Mouse (Mus musculus): ENCODE measurements around the gene Spire2.
"Not testable (repeated sequence)": the region's sequence is repeated elsewhere in the genome, so short reads cannot be mapped to it uniquely, and the experiment has no call there.

Spire2 gene

GRCm38 (mm10) chr8:123381711-123382110 lies 49.2 kb downstream of the Spire2 start:
- in situ Hi-C loops (cut with MboI, MseI), result no loop called here

- in situ Hi-C loops (cut with MboI, MseI), result no loop called here
These were observed 50.0 kb downstream of the Spire2 start for GRCm38 (mm10) chr8:123382516-123382915.

DNA sequence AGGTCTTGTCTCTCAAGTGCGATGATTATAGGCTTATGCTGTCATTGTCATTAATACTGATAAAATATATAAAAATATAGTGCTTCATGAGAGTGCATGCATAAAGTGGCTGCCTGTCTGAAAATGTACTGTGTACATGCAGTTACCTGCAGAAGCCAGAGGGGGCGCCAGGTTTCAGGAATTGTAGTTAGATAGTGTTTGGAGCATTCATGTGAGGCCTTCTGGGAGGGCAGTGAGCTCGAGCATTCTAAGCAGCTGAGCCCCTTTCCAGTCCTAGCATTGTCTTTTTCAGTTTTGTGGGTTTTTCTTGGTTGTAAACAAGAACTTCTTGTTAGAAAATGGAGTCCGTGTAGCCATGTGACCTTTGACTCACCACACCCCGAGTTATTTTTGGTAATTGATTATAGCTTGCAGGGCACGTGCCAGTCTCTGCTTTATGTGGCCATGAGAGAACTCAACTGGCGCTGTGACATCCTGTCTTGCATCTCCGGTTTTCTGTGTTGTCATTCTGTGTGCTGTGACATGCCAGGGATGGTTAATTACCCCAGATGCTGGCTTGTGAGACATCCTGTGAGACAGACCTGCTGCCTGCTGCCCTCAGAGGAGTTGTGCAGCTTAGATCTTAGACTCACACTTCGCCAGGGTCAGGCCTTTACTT lies 52.5 kb downstream of the Spire2 start:
- in situ Hi-C loops (cut with MboI, MseI), result no loop called here

DNA sequence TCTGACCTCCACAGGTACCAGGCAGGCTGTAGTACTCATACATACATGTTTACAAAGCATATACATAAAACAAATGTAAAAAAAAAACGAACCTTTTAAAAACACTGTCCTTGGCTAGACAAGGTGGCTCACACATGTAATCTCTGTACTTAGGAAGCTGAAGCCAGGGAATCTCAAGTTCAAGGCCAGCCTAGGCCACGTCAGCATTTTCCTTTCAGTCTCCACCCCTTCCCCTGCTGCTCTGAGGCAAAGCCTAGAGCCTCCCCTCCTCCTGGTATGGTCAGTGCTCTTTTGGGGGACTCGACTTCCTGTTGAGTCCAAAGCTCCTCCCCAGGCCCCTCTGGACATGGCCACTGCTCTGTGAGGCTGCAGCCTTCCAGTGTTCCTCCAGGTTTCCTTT lies 54.5 kb downstream of the Spire2 start:
- in situ Hi-C loops (cut with MboI, MseI), result no loop called here

DNA sequence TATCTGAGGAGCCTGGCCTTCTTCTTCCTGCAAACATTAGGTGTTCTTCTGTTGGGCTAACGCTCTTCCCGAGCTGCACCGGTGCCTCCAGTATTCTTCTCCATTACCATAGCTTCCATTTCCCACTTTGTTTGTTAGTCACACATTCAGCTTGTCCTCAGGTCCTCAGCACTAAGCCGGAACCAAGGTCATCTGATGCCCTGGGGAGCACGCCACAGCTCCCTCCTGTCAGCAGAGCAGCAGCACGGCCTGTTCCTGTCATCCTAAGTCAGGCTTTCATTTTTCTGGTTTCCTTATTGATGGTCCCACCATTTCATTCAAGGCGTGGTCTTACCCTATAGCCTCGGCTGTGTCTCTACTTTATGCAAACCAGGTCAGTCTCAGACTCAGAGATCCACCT lies 55.3 kb downstream of the Spire2 start:
- in situ Hi-C loops (cut with MboI, MseI), result no loop called here

DNA sequence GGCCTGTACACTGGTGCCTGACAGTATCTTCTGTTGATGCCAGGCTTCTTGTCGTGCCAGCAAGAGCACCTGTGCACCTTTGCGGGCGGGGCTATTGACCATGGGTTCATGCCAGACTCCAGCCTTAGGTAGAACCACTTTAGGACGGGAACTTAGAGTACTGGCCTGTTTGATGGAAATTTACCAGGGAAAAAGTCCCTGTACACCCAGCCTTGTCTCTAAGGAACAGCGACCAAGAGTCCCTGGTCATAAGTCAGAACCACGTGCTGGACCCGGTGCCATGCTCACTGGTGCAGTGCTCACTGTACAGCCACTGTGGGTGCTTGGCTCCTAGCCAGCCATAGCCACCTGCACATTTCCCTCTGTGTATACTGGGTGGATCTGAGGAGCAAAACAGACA lies 56.5 kb downstream of the Spire2 start:
- in situ Hi-C loops (cut with MboI, MseI), result no loop called here

DNA sequence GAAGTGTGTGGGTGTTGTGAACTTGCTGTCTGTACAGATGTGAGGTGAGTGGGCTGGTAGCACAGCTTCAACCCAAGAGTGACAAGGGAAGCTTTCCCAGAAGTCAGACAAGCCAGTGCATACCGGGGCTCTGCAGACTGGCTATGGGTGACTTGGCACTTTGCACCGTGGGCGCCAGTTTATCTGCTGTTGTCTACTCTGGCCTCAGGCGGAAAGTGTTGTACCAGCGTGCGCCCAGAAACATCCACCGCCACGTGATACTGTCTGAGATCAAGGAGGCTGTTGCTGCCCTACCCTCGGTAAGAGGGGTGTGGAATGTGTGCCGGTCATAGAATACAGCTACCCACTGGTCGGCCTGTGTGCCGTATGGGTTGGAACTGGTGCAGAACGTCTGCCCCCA lies 65.8 kb downstream of the Spire2 start:
- in situ Hi-C loops (cut with MboI, MseI), result no loop called here

- in situ Hi-C loops (cut with MboI, MseI), result no loop called here
These were observed 69.4 kb downstream of the Spire2 start for GRCm38 (mm10) chr8:123401936-123402335.

GRCm38 (mm10) chr8:123402730-123403326 lies 70.3 kb downstream of the Spire2 start:
- in situ Hi-C loops (cut with MboI, MseI), result no loop called here

- in situ Hi-C loops (cut with MboI, MseI), result no loop called here
These were observed 72.0 kb downstream of the Spire2 start for GRCm38 (mm10) chr8:123404521-123404920.

- in situ Hi-C loops (cut with MboI, MseI), result no loop called here
These were observed 74.3 kb downstream of the Spire2 start, which contains the start of gene Mc1r for GRCm38 (mm10) chr8:123406786-123407185. Gene Mc1r (plus strand): TSS chr8:123407107.

- in situ Hi-C loops (cut with MboI, MseI), result no loop called here
These were observed 75.1 kb downstream of the Spire2 start for GRCm38 (mm10) chr8:123407612-123408011.

DNA sequence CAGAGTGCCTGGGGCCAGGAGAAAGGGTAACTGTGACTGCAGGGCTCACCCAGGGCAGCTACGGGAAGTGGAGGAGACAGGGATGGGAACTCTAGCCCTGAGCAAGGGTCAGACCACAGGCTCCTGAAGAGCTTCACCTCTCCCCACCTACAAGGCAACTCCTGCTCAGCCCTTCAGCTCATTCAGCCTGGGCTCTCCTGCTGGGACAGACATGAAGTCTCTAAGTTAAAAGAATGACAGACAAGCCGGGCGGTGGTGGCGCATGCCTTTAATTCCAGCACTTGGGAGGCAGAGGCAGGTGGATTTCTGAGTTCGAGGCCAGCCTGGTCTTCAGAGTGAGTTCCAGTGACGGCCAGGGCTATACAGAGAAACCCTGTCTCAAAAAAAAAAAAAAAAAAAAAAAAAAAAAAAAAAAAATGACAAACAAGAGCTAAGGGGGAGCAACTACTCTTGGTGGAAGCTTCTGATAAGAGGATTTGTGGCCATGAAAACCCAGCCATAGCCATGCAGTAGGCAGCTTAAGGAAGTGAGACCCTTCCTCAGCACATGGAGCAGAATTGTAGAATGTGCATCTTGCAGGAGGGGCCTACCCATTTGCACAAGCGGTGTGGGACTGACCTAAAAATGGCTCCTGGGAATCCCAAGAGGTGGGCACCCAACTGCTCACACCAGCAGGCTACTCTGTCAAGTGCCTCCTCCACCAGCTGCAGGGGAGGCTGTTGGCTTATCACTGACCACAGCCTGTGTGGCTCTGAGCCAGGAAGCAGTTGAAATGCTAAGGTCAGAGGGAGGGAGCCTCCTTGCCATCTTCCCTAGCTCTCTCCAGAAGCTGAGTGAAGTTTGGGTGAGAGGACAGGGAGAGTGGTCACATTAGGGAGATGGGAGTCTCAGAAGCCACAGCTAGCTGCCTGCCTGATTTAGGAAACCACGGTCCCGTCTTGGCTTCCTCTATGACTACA lies 76.4 kb downstream of the Spire2 start:
- in situ Hi-C loops (cut with MboI, MseI), result no loop called here

- in situ Hi-C loops (cut with MboI, MseI), result no loop called here
These were observed 77.6 kb downstream of the Spire2 start for GRCm38 (mm10) chr8:123410049-123410587.

- in situ Hi-C loops (cut with MboI, MseI), result no loop called here
These were observed 78.3 kb downstream of the Spire2 start for GRCm38 (mm10) chr8:123410788-123411187.

- in situ Hi-C loops (cut with MboI, MseI), result no loop called here
These were observed 78.7 kb downstream of the Spire2 start, which contains the start of gene Tubb3 for GRCm38 (mm10) chr8:123411246-123411645. Gene Tubb3 (plus strand): TSS chr8:123411424.

GRCm38 (mm10) chr8:123411781-123412327 lies 79.3 kb downstream of the Spire2 start:
- in situ Hi-C loops (cut with MboI, MseI), result no loop called here

GRCm38 (mm10) chr8:123412560-123413170 lies 80.2 kb downstream of the Spire2 start:
- in situ Hi-C loops (cut with MboI, MseI), result no loop called here

GRCm38 (mm10) chr8:123414255-123414654 lies 81.7 kb downstream of the Spire2 start:
- in situ Hi-C loops (cut with MboI, MseI), result no loop called here

- in situ Hi-C loops (cut with MboI, MseI), result not testable (repeated sequence)
These were observed 82.6 kb downstream of the Spire2 start for GRCm38 (mm10) chr8:123414997-123415696.
